Mouse (Mus musculus): ENCODE results near the gene Ccdc78.

GRCm38 (mm10) chr17:25744311-25744710, 42.1 kb upstream of the Ccdc78 start:
- TF ChIP-seq CTCF (IDR thresholded peaks at IDR 0.05; ENCODE audit: extremely low read depth, insufficient read depth, insufficient read length, insufficient replicate concordance), result no peak
- no peak for TF ChIP-seq POLR2A (IDR thresholded peaks at IDR 0.05; ENCODE audit: low read depth, low read length)

All from spleen, adult 2 months (tissue).